Mouse (Mus musculus) stomach, embryonic 14.5 days (tissue): Measurements from ENCODE around the gene Ptprb. TPM values are rescaled to one million over a fixed set of nuclear protein-coding genes. Genes with fewer than 3 reads are reported as not detected.

Experiments used
- ATAC-seq: fragments of 200-750 bp; cut with Nextera tagmentation; 2 replicates; pipeline ENCODE4 v1.8.0; 2017; ENCODE audit warnings: low read depth, moderate TSS enrichment; ENCODE audit not compliant: insufficient number of reproducible peaks, insufficient read depth, low FRiP score
- H3K27ac ChIP-seq: fragments of 300-500 bp; sonication (generic); 2 replicates; pipeline ENCODE4 v1.5.1; 2014; ENCODE audit warnings: mild to moderate bottlenecking, low read length, moderate library complexity, mixed read lengths
- H3K27me3 ChIP-seq: fragments of 300-500 bp; sonication (generic); 2 replicates; pipeline ENCODE4 v1.6.1; 2014; ENCODE audit warnings: low read length, control low read depth, mixed read lengths; ENCODE audit not compliant: control insufficient read depth, insufficient read depth
- H3K36me3 ChIP-seq: fragments of 300-500 bp; sonication (generic); 2 replicates; pipeline ENCODE4 v1.6.1; 2014; ENCODE audit warnings: mild to moderate bottlenecking, control low read depth, low read length, moderate library complexity, mixed read lengths; ENCODE audit not compliant: control insufficient read depth, insufficient read depth
- H3K4me1 ChIP-seq: fragments of 300-500 bp; sonication (generic); 2 replicates; pipeline ENCODE4 v1.6.1; 2014; ENCODE audit warnings: low read length, control low read depth, mixed read lengths; ENCODE audit not compliant: control insufficient read depth, insufficient read depth
- H3K4me2 ChIP-seq: fragments of 300-500 bp; sonication (generic); replicated peaks from 2 replicates; pipeline ENCODE4 v1.6.1; 2014; ENCODE audit warnings: low read depth, low read length, control low read depth
- H3K4me3 ChIP-seq: fragments of 300-500 bp; sonication (generic); 2 replicates; pipeline ENCODE4 v1.5.1; 2014; ENCODE audit warnings: low read depth, low read length, control low read depth
- H3K9ac ChIP-seq: fragments of 300-500 bp; sonication (generic); replicated peaks from 2 replicates; pipeline ENCODE4 v1.6.1; 2014; ENCODE audit warnings: low read depth, mild to moderate bottlenecking, control low read depth, low read length, moderate library complexity, mixed read lengths
- H3K9me3 ChIP-seq: fragments of 300-500 bp; sonication (generic); 2 replicates; pipeline ENCODE4 v1.6.1; 2016; ENCODE audit warnings: low read depth, low read length, control low read depth; ENCODE audit not compliant: control insufficient read depth
- WGBS: fragments of 180-500 bp; shearing (Covaris S2); extraction: QIAGEN DNeasy Blood & Tissue Kit; methylation state at CpG from one replicate; pipeline ENCODE4 v1.1.7; 2014; 5-methylcytosine and 5-hydroxymethylcytosine counted together
- polyA plus RNA-seq: library from polyadenylated mRNA; unstranded; fragments of >200 nt; fragmentation: Nextera tagmentation; extraction: Ambion mirVana; gene quantifications from 2 replicates; pipeline ENCODE4 v1.2.1, GENCODE M21; 2014

The Ptprb gene
- polyA plus RNA-seq, 1 experiment from 2014 or later, result 5.9 TPM

DNA sequence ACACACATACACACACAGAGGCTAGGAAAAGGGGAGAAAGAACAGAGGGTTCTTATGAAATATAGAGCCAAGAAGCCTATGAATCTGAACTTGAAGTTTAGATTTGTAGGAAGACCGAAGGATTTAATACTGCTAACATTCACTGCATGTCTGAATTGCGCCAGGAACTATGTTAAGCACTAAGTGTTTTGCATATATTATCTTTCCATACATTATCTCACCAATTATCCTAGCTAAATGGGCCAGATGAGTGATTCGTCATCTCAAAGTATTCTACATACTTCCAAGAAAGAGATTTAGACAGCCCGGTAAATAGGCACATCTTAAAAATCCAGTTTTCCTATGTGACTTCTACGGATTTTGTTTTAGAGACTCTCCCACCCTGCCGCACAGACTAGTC is 129.7 kb downstream of the Ptprb start:
- Histone ChIP-seq H3K4me3 (no peak overlapping the region), H3K9ac (no peak overlapping the region), H3K9me3 (no peaks in the 10 kb centered on the region), H3K4me1 (no peaks in the 10 kb centered on the region), H3K27ac (no peak overlapping the region), H3K27me3 (no peaks in the 10 kb centered on the region), H3K4me2 (no peak overlapping the region), H3K36me3 (no peaks in the 10 kb centered on the region)
- no peak for ATAC-seq
- WGBS, result 91% methylated on average over 6 of the region's 6 CpGs

DNA sequence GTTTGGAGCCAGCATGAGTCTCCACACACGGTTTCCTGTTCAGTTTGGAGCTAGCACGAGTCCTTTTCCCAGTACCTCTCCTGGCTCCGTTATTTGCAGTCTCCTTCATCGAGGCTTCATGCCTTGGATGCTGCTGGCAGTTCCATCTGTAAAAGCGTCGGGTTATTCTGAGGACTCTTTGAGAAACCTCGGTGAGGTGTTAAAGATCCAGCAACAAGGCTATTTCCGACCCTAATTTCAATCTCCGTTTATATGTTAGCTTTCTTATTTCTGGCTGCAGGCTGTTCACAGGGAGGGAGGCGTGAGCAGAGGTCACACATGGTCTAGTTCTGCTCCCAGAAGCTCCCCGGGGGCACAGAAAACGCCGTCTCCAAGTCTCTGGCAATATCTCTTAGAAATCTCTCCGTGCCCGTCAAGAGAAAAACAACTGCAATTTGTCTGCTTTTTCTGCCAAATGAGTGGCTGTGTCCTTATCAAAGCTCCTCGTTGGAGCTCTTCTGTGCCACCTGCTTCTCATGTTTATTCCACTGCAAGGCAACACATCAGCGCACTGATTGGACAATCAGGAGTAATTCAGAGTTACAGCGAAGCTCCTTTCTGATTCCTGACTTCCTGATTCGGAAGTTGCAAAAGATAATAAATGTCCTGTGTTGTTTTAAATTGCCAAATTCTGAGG is 132.5 kb downstream of the Ptprb start:
- Histone ChIP-seq H3K9ac (no peak overlapping the region), H3K4me2 (no peak overlapping the region), H3K27me3 (no peaks in the 10 kb centered on the region), H3K9me3 (no peaks in the 10 kb centered on the region), H3K4me3 (no peak overlapping the region), H3K4me1 (no peaks in the 10 kb centered on the region), H3K27ac (no peak overlapping the region), H3K36me3 (no peaks in the 10 kb centered on the region)
- 58% methylated on average over 19 of the region's 19 CpGs for whole genome bisulfite sequencing
- no peak for ATAC-seq

DNA sequence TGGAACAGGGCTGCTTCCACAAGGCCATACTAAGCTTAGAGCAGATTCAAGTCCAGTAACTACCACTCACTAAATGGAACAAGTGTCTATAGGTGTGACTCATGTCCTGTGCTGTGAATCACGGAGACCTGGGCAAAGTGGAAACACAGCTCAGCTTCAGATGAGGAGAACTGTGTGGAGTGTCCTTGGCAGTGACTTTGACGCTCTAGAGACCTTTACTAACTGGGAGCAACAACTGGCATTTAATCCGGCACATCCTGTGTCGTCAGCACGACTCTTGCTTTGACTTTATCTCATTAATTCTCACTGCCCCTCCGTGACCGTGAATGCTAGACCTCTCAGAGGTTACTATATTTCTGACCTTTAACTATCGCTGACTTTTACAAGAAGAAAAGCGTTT is 135.5 kb downstream of the Ptprb start:
- WGBS, result 32% methylated on average over 9 of the region's 9 CpGs
- Histone ChIP-seq H3K4me3 (no peak overlapping the region), H3K27ac (no peak overlapping the region), H3K27me3 (no peaks in the 10 kb centered on the region), H3K4me2 (no peak overlapping the region), H3K4me1 (no peaks in the 10 kb centered on the region), H3K9ac (no peak overlapping the region), H3K9me3 (no peaks in the 10 kb centered on the region), H3K36me3 (no peaks in the 10 kb centered on the region)
- ATAC-seq, result no peak

DNA sequence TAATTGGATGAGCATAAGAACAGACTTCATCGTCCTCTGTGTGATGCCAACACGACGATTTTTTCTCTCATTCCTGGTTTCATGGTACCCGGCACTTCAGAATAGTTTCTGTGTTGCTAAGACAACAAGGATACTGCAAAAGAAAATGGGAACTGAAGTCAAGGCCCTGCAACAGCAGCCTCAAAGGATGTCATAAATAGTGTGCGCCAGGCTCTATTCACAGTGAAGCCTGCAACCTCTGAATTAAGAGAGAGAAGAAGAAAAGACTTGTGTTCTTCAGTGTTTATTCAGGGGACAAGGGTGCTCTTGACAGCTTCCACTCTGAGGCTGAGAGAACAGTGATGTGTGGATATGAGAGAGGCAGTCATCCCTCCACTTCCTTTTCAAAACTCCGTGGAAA is 140.8 kb downstream of the Ptprb start:
- H3K36me3 ChIP-seq, result no peaks in the 10 kb centered on the region
- no peak for ATAC-seq
- no peak overlapping the region for H3K9ac ChIP-seq
- H3K27ac ChIP-seq, result no peak overlapping the region
- 72% methylated on average over 6 of the region's 6 CpGs for WGBS
- no peaks in the 10 kb centered on the region for H3K9me3 ChIP-seq
- H3K4me1 ChIP-seq, result no peaks in the 10 kb centered on the region
- H3K27me3 ChIP-seq, result no peaks in the 10 kb centered on the region
- H3K4me2 ChIP-seq, result no peak overlapping the region
- H3K4me3 ChIP-seq, result no peak overlapping the region

DNA sequence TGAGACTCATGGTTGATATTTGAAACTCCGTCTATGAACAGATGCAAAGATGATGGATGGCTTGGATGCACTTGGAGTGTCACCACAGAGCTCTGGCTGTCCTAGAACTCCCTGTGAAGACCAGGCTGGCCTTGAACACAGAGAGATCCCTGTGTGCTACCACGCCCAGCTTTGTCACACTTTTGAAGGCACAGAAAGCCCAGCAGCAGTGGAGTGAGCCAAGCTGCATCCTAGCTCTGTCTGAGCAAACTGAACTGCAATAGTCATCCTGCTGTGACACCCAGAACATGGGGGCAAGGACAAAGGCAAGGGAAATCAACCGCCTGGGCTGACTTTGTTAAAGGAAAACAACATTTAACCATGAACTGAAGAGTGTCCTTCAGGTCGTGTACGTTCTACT is 141.4 kb downstream of the Ptprb start:
- no peak overlapping the region for H3K4me3 ChIP-seq
- H3K27ac ChIP-seq, result no peak overlapping the region
- no peaks in the 10 kb centered on the region for H3K36me3 ChIP-seq
- H3K9ac ChIP-seq, result no peak overlapping the region
- no peak overlapping the region for H3K4me2 ChIP-seq
- no peaks in the 10 kb centered on the region for H3K27me3 ChIP-seq
- no peaks in the 10 kb centered on the region for H3K4me1 ChIP-seq
- H3K9me3 ChIP-seq, result no peaks in the 10 kb centered on the region
- WGBS, result 74% methylated on average over 5 of the region's 5 CpGs
- ATAC-seq, result no peak

DNA sequence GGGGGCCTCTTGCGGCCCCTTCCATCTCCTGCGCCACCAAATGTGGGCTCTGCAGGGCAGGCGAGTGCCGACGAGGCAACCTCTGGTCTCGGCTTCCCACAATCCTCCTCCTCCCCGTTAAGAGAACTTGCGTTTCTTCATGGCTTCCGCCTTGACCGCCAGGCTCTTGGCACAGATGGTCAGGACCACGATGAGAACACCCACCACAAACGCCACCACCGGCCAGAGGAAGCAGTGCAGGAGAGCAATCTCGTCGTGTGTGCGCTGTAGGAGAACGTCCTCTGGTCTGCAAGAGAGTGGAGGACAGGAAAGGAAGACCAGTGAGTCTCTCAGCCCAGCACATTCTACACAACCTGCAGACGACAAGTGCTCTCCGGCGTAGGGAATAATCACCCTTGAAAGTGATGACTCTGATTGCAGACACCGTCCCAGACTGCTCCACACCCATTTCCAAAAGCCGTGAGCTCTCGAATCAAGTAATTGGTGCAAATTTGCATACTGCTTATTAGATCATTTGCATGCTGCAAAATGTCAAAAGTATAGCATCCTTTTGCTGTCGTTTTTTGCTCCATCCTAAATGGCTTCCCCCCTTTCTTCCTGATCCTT is 142.9 kb downstream of the Ptprb start:
- no peaks in the 10 kb centered on the region for H3K4me1 ChIP-seq
- WGBS, result 77% methylated on average over 24 of the region's 24 CpGs
- no peak overlapping the region for H3K27ac ChIP-seq
- H3K4me3 ChIP-seq, result no peak overlapping the region
- no peak overlapping the region for H3K9ac ChIP-seq
- H3K4me2 ChIP-seq, result no peak overlapping the region
- no peak for ATAC-seq
- no peaks in the 10 kb centered on the region for H3K27me3 ChIP-seq
- H3K36me3 ChIP-seq, result no peaks in the 10 kb centered on the region
- no peaks in the 10 kb centered on the region for H3K9me3 ChIP-seq

DNA sequence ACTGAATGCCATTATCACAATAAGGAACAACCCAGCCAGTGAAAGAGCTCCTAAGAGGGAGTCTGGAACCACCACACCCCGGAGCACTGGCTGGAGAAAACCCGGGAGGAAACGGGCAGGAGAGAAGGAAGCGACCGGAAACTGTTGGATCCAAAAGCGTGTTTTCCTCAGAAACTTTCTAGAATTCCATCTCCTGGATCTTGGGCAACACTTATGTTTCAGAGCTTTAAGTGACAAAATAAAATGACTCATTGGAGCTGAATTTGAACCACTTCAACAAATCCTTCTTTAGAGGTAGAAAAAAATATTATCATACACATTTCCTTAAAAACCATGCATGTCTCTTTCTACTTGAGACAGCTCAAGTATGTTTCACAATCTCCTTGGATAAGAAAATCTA is 145.7 kb downstream of the Ptprb start:
- no peak overlapping the region for H3K4me3 ChIP-seq
- 89% methylated on average over 6 of the region's 6 CpGs for WGBS
- no peak overlapping the region for H3K4me2 ChIP-seq
- no peak overlapping the region for H3K27ac ChIP-seq
- no peaks in the 10 kb centered on the region for H3K27me3 ChIP-seq
- no peak for ATAC-seq
- no peaks in the 10 kb centered on the region for H3K9me3 ChIP-seq
- no peaks in the 10 kb centered on the region for H3K36me3 ChIP-seq
- no peaks in the 10 kb centered on the region for H3K4me1 ChIP-seq
- H3K9ac ChIP-seq, result no peak overlapping the region

DNA sequence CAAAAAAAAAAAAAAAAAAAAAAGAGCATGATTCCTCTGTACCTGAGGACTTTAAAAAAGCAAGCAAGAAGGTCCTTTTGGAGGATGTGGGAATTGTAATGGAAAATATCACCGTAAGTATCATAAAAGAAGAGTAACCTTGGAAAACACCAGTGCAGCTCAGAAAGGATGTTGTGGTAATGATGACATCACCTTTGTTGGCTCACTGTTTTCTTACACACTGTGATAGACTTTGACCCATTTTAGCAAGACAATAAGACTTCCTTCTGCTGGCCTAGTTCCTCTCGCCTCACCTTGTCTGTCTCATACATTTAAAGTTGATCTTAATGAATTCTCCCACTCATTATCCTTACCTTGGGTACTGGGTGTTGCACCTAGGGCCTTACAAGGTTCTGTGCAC is 147.2 kb downstream of the Ptprb start:
- WGBS, result 87% methylated on average over 2 of the region's 2 CpGs
- H3K9me3 ChIP-seq, result no peaks in the 10 kb centered on the region
- H3K4me1 ChIP-seq, result no peaks in the 10 kb centered on the region
- no peak overlapping the region for H3K4me3 ChIP-seq
- H3K27ac ChIP-seq, result no peak overlapping the region
- no peak overlapping the region for H3K9ac ChIP-seq
- no peak for ATAC-seq
- no peaks in the 10 kb centered on the region for H3K36me3 ChIP-seq
- H3K27me3 ChIP-seq, result no peaks in the 10 kb centered on the region
- H3K4me2 ChIP-seq, result no peak overlapping the region

DNA sequence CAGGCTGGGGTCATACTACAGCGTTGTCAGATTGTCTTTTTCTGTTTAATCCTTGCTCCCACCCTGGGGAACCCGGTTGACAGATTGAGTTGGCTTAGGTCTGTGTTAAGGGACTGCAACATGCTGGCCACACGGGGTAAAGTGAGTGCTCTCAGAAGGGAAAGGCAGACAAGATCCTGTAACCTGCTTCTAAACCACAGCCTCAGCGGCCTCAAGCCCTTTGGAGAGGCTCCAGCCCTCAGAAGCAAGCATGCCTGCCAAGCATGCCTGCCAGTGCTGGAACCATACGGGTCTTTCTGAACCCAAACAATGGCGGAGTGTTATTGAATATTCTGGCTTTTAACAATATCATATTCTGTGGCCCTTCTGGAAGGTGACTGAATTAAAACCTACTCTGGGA is 149.6 kb downstream of the Ptprb start:
- Histone ChIP-seq H3K4me2 (no peak overlapping the region), H3K4me3 (no peak overlapping the region), H3K27ac (no peak overlapping the region), H3K36me3 (no peaks in the 10 kb centered on the region), H3K9me3 (no peaks in the 10 kb centered on the region), H3K9ac (no peak overlapping the region), H3K4me1 (no peaks in the 10 kb centered on the region), H3K27me3 (no peaks in the 10 kb centered on the region)
- WGBS, result 84% methylated on average over 6 of the region's 6 CpGs
- ATAC-seq, result no peak
